Comparison of ENCODE assay signal across 8 mouse cellular contexts in the genomic region with DNA sequence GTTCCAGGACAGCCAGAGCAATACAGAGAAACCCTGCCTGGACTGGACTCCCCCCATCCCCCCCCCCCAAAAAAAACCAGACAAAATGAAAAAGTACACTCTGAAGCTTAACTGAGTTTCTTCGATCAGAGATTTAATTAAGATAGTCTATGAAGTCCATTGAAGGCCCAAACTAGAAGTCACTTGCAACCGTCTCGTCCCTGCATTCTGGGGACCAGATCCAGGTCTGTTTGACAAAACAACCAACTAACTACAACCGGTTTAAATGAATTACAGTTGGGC. TPM values are rescaled to one million over a fixed set of nuclear protein-coding genes. Genes with fewer than 3 reads are reported as not detected.
DNase-seq lines count a peak whose midpoint lies in the region; ATAC-seq and TF ChIP-seq lines count a peak whose summit lies in the region.

No protein-coding gene starts in this region.

- peak overlapping the region; percentile 93 for H3K4me3 ChIP-seq in lung, embryonic 15.5 days
- H3K4me3 ChIP-seq in embryonic facial prominence, embryonic 14.5 days (ENCODE audit: low read depth, low read length), result peak overlapping the region; percentile 100
- H3K4me3 ChIP-seq in intestine, postnatal 0 days (ENCODE audit: low read depth, low read length), result peak overlapping the region; percentile 83
- peak overlapping the region; percentile 92 for H3K4me3 ChIP-seq in neural tube, embryonic 15.5 days (replicated peaks)

- no peaks in the 10 kb centered on the region for H3K36me3 ChIP-seq in lung, embryonic 15.5 days
- no peaks in the 10 kb centered on the region for H3K36me3 ChIP-seq in embryonic facial prominence, embryonic 14.5 days (ENCODE audit: control insufficient read depth, insufficient read depth, low read length)
- no peaks in the 10 kb centered on the region for H3K36me3 ChIP-seq in intestine, postnatal 0 days (ENCODE audit: control insufficient read depth, insufficient read depth)
- no peaks in the 10 kb centered on the region for H3K36me3 ChIP-seq in neural tube, embryonic 15.5 days

- ATAC-seq in lung, embryonic 15.5 days (ENCODE audit: borderline replicate concordance, extremely low read depth, low FRiP score, low TSS enrichment), result no peak
- ATAC-seq in embryonic facial prominence, embryonic 14.5 days (ENCODE audit: low read depth), result no peak
- ATAC-seq in intestine, postnatal 0 days, result no peak
- no peak for ATAC-seq in neural tube, embryonic 15.5 days (ENCODE audit: low FRiP score)

- no peaks in the 10 kb centered on the region for H3K27me3 ChIP-seq in lung, embryonic 15.5 days
- no peaks in the 10 kb centered on the region for H3K27me3 ChIP-seq in embryonic facial prominence, embryonic 14.5 days (replicated peaks; ENCODE audit: control insufficient read depth, insufficient read depth, low read length)
- no peaks in the 10 kb centered on the region for H3K27me3 ChIP-seq in intestine, postnatal 0 days (replicated peaks; ENCODE audit: control insufficient read depth, insufficient read depth, low read length)
- H3K27me3 ChIP-seq in neural tube, embryonic 15.5 days (replicated peaks), result no peaks in the 10 kb centered on the region

- peak overlapping the region; percentile 100 for H3K27ac ChIP-seq in lung, embryonic 15.5 days
- H3K27ac ChIP-seq in embryonic facial prominence, embryonic 14.5 days (replicated peaks; ENCODE audit: low read depth, low read length), result peak overlapping the region; percentile 100
- peak overlapping the region; percentile 100 for H3K27ac ChIP-seq in intestine, postnatal 0 days (ENCODE audit: low read depth, low read length)
- H3K27ac ChIP-seq in neural tube, embryonic 15.5 days (replicated peaks), result peak overlapping the region; percentile 100

- H3K9ac ChIP-seq in lung, embryonic 15.5 days, result peak overlapping the region; percentile 100
- peak overlapping the region; percentile 100 for H3K9ac ChIP-seq in embryonic facial prominence, embryonic 14.5 days (ENCODE audit: low read depth, low read length)
- H3K9ac ChIP-seq in intestine, postnatal 0 days (ENCODE audit: low read depth, low read length), result peak overlapping the region; percentile 100
- peak overlapping the region; percentile 100 for H3K9ac ChIP-seq in neural tube, embryonic 15.5 days (replicated peaks)

- 6% methylated on average over 4 of the region's 4 CpGs for WGBS in lung, embryonic 15.5 days
- 12% methylated on average over 4 of the region's 4 CpGs for WGBS in embryonic facial prominence, embryonic 14.5 days
- 10% methylated on average over 4 of the region's 4 CpGs for WGBS in intestine, postnatal 0 days
- WGBS in neural tube, embryonic 15.5 days, result 12% methylated on average over 4 of the region's 4 CpGs

- intact Hi-C loops in gastrocnemius, postnatal 14 days (cut with DNase I; ENCODE audit: low total_unique reads), result no loop called here

- no peaks in the 10 kb centered on the region for H3K9me3 ChIP-seq in lung, embryonic 15.5 days
- no peaks in the 10 kb centered on the region for H3K9me3 ChIP-seq in embryonic facial prominence, embryonic 14.5 days (ENCODE audit: control insufficient read depth, low read length)
- H3K9me3 ChIP-seq in intestine, postnatal 0 days (ENCODE audit: control insufficient read depth), result no peaks in the 10 kb centered on the region
- no peaks in the 10 kb centered on the region for H3K9me3 ChIP-seq in neural tube, embryonic 15.5 days (replicated peaks)

- TF ChIP-seq CTCF in intestine, postnatal 0 days (IDR thresholded peaks at IDR 0.05; ENCODE audit: low read depth), result no peak

- H3K4me2 ChIP-seq in lung, embryonic 15.5 days, result peak overlapping the region; percentile 62
- H3K4me2 ChIP-seq in embryonic facial prominence, embryonic 14.5 days (ENCODE audit: low read depth, low read length), result peak overlapping the region; percentile 68
- peak overlapping the region; percentile 70 for H3K4me2 ChIP-seq in intestine, postnatal 0 days (replicated peaks; ENCODE audit: low read depth)
- H3K4me2 ChIP-seq in neural tube, embryonic 15.5 days, result peak overlapping the region; percentile 64

- peaks cover 31% of the 10 kb centered on the region for H3K4me1 ChIP-seq in lung, embryonic 15.5 days
- peaks cover 15% of the 10 kb centered on the region; the same call in 1 of the 2 replicates for H3K4me1 ChIP-seq in embryonic facial prominence, embryonic 14.5 days (ENCODE audit: control insufficient read depth, insufficient read depth, low read length)
- H3K4me1 ChIP-seq in intestine, postnatal 0 days (replicated peaks; ENCODE audit: control insufficient read depth, insufficient read depth, low read length), result 0 out of 2 replicates have a peak, but pooled peaks cover 4% of the 10 kb centered on the region
- peaks cover 44% of the 10 kb centered on the region for H3K4me1 ChIP-seq in neural tube, embryonic 15.5 days

- no peak for DNase-seq in lung, adult 18-20 months
- DNase-seq in embryonic facial prominence, embryonic 14.5 days (ENCODE audit: low spot score), result no peak
- no peak for DNase-seq in adrenal gland, postnatal 25 days
- DNase-seq in adrenal gland, postnatal 14 days, result no peak
- DNase-seq in gastrocnemius, postnatal 14 days, result no peak

RNA-seq across cellular contexts. Expression of gene Bicral, which starts 2.2 kb away (rescaled TPM):
- polyA plus RNA-seq in lung, embryonic 15.5 days (2015; fragmentation: Nextera tagmentation; extraction: Ambion mirVana), result 3.5 and 4.0 TPM in 2 replicates
- polyA plus RNA-seq in embryonic facial prominence, embryonic 14.5 days (2014; fragmentation: Nextera tagmentation; extraction: Ambion mirVana), result 5.3 and 5.7 TPM in 2 replicates
- 2.2 and 2.6 TPM in 2 replicates for polyA plus RNA-seq in intestine, postnatal 0 days (2015; fragmentation: Nextera tagmentation; extraction: Ambion mirVana)
- 6.6 and 8.3 TPM in 2 replicates for polyA plus RNA-seq in neural tube, embryonic 15.5 days (2015; fragmentation: Nextera tagmentation; extraction: Ambion mirVana)
- 24.6 and 26.0 TPM in 2 replicates for total RNA-seq in adrenal gland, postnatal 25 days (2021)
- total RNA-seq in adrenal gland, postnatal 14 days (2021), result 19.4 and 20.1 TPM in 2 replicates
- total RNA-seq in gastrocnemius, postnatal 14 days (2021), result 10 to 100 TPM in 1 of 2 experiments, 1 to 10 TPM in 1; 9.4 to 10.5 TPM

RNA-seq across cellular contexts. Expression of gene Tbcc, which starts 34.4 kb away (rescaled TPM):
- polyA plus RNA-seq in lung, embryonic 15.5 days (2015; fragmentation: Nextera tagmentation; extraction: Ambion mirVana), result 53.1 and 58.1 TPM in 2 replicates
- 55.0 and 63.3 TPM in 2 replicates for polyA plus RNA-seq in embryonic facial prominence, embryonic 14.5 days (2014; fragmentation: Nextera tagmentation; extraction: Ambion mirVana)
- polyA plus RNA-seq in intestine, postnatal 0 days (2015; fragmentation: Nextera tagmentation; extraction: Ambion mirVana), result 40.1 and 40.2 TPM in 2 replicates
- 55.9 and 62.5 TPM in 2 replicates for polyA plus RNA-seq in neural tube, embryonic 15.5 days (2015; fragmentation: Nextera tagmentation; extraction: Ambion mirVana)
- 19.7 and 24.3 TPM in 2 replicates for total RNA-seq in adrenal gland, postnatal 25 days (2021)
- total RNA-seq in adrenal gland, postnatal 14 days (2021), result 20.6 and 20.7 TPM in 2 replicates
- 10 to 100 TPM; 12.9 to 14.5 TPM for total RNA-seq in gastrocnemius, postnatal 14 days (2021)

RNA-seq across cellular contexts. Expression of gene Prph2, which starts 54.2 kb away (rescaled TPM):
- not detected in 2 replicates for polyA plus RNA-seq in lung, embryonic 15.5 days (2015; fragmentation: Nextera tagmentation; extraction: Ambion mirVana)
- not detected in 2 replicates for polyA plus RNA-seq in embryonic facial prominence, embryonic 14.5 days (2014; fragmentation: Nextera tagmentation; extraction: Ambion mirVana)
- polyA plus RNA-seq in intestine, postnatal 0 days (2015; fragmentation: Nextera tagmentation; extraction: Ambion mirVana), result not detected in 2 replicates
- not detected in 2 replicates for polyA plus RNA-seq in neural tube, embryonic 15.5 days (2015; fragmentation: Nextera tagmentation; extraction: Ambion mirVana)
- not detected in 2 replicates for total RNA-seq in adrenal gland, postnatal 25 days (2021)
- total RNA-seq in adrenal gland, postnatal 14 days (2021), result not detected in 2 replicates
- total RNA-seq in gastrocnemius, postnatal 14 days (2021), result not detected
